Mouse (Mus musculus) embryonic facial prominence, embryonic 11.5 days (tissue): ENCODE data around the gene Polr3h. TPM values are rescaled to one million over a fixed set of nuclear protein-coding genes. Genes with fewer than 3 reads are reported as not detected.

Experiments used
- ATAC-seq: fragments of 200-750 bp; cut with Nextera tagmentation; replicated peaks from 2 replicates; pipeline ENCODE4 v1.8.0; 2017; ENCODE audit warnings: low read depth; ENCODE audit not compliant: insufficient number of reproducible peaks, low FRiP score, low TSS enrichment
- DNase-seq: peaks from one replicate; pipeline ENCODE4 v3.0.0-alpha.2; 2015; ENCODE audit warnings: low spot score
- H3K27ac ChIP-seq: fragments of 300-500 bp; sonication (generic); replicated peaks from 2 replicates; pipeline ENCODE4 v1.5.1; 2014; ENCODE audit warnings: mild to moderate bottlenecking, low read depth, low read length, control low read depth
- H3K27me3 ChIP-seq: fragments of 300-500 bp; sonication (generic); 2 replicates; pipeline ENCODE4 v1.6.1; 2014; ENCODE audit warnings: mild to moderate bottlenecking, low read length, moderate library complexity, mixed read lengths; ENCODE audit not compliant: control insufficient read depth, insufficient read depth
- H3K36me3 ChIP-seq: fragments of 300-500 bp; sonication (generic); replicated peaks from 2 replicates; pipeline ENCODE4 v1.6.1; 2014; ENCODE audit warnings: low read depth, mild to moderate bottlenecking, low read length, moderate library complexity, mixed read lengths; ENCODE audit not compliant: control insufficient read depth, insufficient read depth
- H3K4me1 ChIP-seq: fragments of 300-500 bp; sonication (generic); 2 replicates; pipeline ENCODE4 v1.6.1; 2014; ENCODE audit warnings: low read length, mixed read lengths; ENCODE audit not compliant: control insufficient read depth, insufficient read depth
- H3K4me2 ChIP-seq: fragments of 300-500 bp; sonication (generic); 2 replicates; pipeline ENCODE4 v1.6.1; 2014; ENCODE audit warnings: low read depth, mild to moderate bottlenecking, control low read depth, low read length, moderate library complexity
- H3K4me3 ChIP-seq: fragments of 300-500 bp; sonication (generic); 2 replicates; pipeline ENCODE4 v1.5.1; 2014; ENCODE audit warnings: low read depth, low read length, control low read depth
- H3K9ac ChIP-seq: fragments of 300-500 bp; sonication (generic); replicated peaks from 2 replicates; pipeline ENCODE4 v1.6.1; 2014; ENCODE audit warnings: mild to moderate bottlenecking, control low read depth, low read length
- H3K9me3 ChIP-seq: fragments of 300-500 bp; sonication (generic); replicated peaks from 2 replicates; pipeline ENCODE4 v1.6.1; 2016; ENCODE audit warnings: mild to moderate bottlenecking, low read length, inconsistent platforms, mixed read lengths; ENCODE audit not compliant: control insufficient read depth
- WGBS: fragments of 180-500 bp; shearing (Covaris S2); extraction: QIAGEN DNeasy Blood & Tissue Kit; methylation state at CpG from one replicate; pipeline ENCODE4 v1.1.7; 2014; 5-methylcytosine and 5-hydroxymethylcytosine counted together
- polyA plus RNA-seq: library from polyadenylated mRNA; unstranded; fragments of >200 nt; fragmentation: Nextera tagmentation; extraction: Ambion mirVana; gene quantifications from 2 replicates; pipeline ENCODE4 v1.2.1, GENCODE M21; 2014

The Polr3h gene
- polyA plus RNA-seq, 1 experiment from 2014 or later, result 60.3 TPM

GRCm38 (mm10) chr15:81889175-81889574 is 36.9 kb downstream of the Polr3h start:
- no peak overlapping the region for H3K27ac ChIP-seq
- no peaks in the 10 kb centered on the region for H3K9me3 ChIP-seq
- ATAC-seq, result no peak
- no peaks in the 10 kb centered on the region for H3K27me3 ChIP-seq
- H3K9ac ChIP-seq, result no peak overlapping the region
- H3K4me3 ChIP-seq, result no peak overlapping the region
- WGBS, result 92% methylated on average over 7 of the region's 7 CpGs
- no peaks in the 10 kb centered on the region for H3K4me1 ChIP-seq
- H3K36me3 ChIP-seq, result peaks cover 2% of the 10 kb centered on the region
- no peak overlapping the region for H3K4me2 ChIP-seq
- DNase-seq, result no peak

GRCm38 (mm10) chr15:81886795-81887550 is 39.1 kb downstream of the Polr3h start:
- no peak for DNase-seq
- 88% methylated on average over 6 of the region's 6 CpGs for WGBS
- ATAC-seq, result no peak

GRCm38 (mm10) chr15:81885418-81885934 is 40.6 kb downstream of the Polr3h start:
- Histone ChIP-seq H3K27me3 (no peaks in the 10 kb centered on the region), H3K9me3 (no peaks in the 10 kb centered on the region), H3K4me3 (no peak overlapping the region), H3K4me2 (no peak overlapping the region), H3K4me1 (no peaks in the 10 kb centered on the region), H3K27ac (no peak overlapping the region), H3K36me3 (peaks cover 2% of the 10 kb centered on the region), H3K9ac (no peak overlapping the region)
- 73% methylated on average over 3 of the region's 3 CpGs for WGBS
- no peak for ATAC-seq
- DNase-seq, result no peak

More at GRCm38 (mm10) chr15:81886795-81887550, 39.1 kb downstream of the Polr3h start:
- H3K36me3 ChIP-seq, result peaks cover 2% of the 10 kb centered on the region
- H3K4me3 ChIP-seq, result no peak overlapping the region
- H3K9me3 ChIP-seq, result no peaks in the 10 kb centered on the region
- H3K4me2 ChIP-seq, result no peak overlapping the region
- no peaks in the 10 kb centered on the region for H3K27me3 ChIP-seq
- no peak overlapping the region for H3K27ac ChIP-seq
- no peak overlapping the region for H3K9ac ChIP-seq
- H3K4me1 ChIP-seq, result no peaks in the 10 kb centered on the region

- Histone ChIP-seq H3K4me1 (no peaks in the 10 kb centered on the region), H3K27ac (no peak overlapping the region), H3K4me2 (no peak overlapping the region), H3K4me3 (no peak overlapping the region), H3K36me3 (no peaks in the 10 kb centered on the region), H3K9me3 (no peaks in the 10 kb centered on the region), H3K27me3 (no peaks in the 10 kb centered on the region), H3K9ac (no peak overlapping the region)
- ATAC-seq (no peak), DNase-seq (no peak)
- WGBS, result 93% methylated on average over 3 of the region's 3 CpGs
Measured at GRCm38 (mm10) chr15:81882348-81882747, 43.7 kb downstream of the Polr3h start.

GRCm38 (mm10) chr15:81879531-81880401 is 46.3 kb downstream of the Polr3h start:
- Histone ChIP-seq H3K9ac (no peak overlapping the region), H3K36me3 (no peaks in the 10 kb centered on the region), H3K9me3 (no peaks in the 10 kb centered on the region), H3K27me3 (no peaks in the 10 kb centered on the region), H3K4me2 (no peak overlapping the region), H3K4me1 (no peaks in the 10 kb centered on the region), H3K4me3 (no peak overlapping the region), H3K27ac (no peak overlapping the region)
- no peak for ATAC-seq
- 73% methylated on average over 5 of the region's 5 CpGs for WGBS
- DNase-seq, result no peak

GRCm38 (mm10) chr15:81872262-81873136 is 53.5 kb downstream of the Polr3h start, which contains the start of gene Aco2:
Aco2 (plus strand) TSS chr15:81872309.
- Histone ChIP-seq H3K4me3 (peak within 1 kb of the TSS; percentile 75), H3K4me1 (0 out of 2 replicates have a peak, but pooled peaks cover 2% of the 10 kb centered on the region), H3K9me3 (no peaks in the 10 kb centered on the region), H3K36me3 (peaks cover 13% of the 10 kb centered on the region), H3K4me2 (peak within 1 kb of the TSS; percentile 80), H3K27me3 (no peaks in the 10 kb centered on the region), H3K27ac (peak within 1 kb of the TSS; percentile 84), H3K9ac (peak within 1 kb of the TSS; percentile 72)
- WGBS, result under 1% methylated on average over 53 of the region's 53 CpGs
- DNase-seq, result peak; percentile 100
- peak; percentile 74 for ATAC-seq

- under 1% methylated on average over 30 of the region's 30 CpGs for WGBS
- ATAC-seq, result peak; percentile 73; the same call in 1 of the 2 replicates
- peak within 1 kb of the TSS; percentile 72 for H3K9ac ChIP-seq
- peaks cover 13% of the 10 kb centered on the region for H3K36me3 ChIP-seq
- no peaks in the 10 kb centered on the region for H3K9me3 ChIP-seq
- peak within 1 kb of the TSS; percentile 84 for H3K27ac ChIP-seq
- H3K4me1 ChIP-seq, result 0 out of 2 replicates have a peak, but pooled peaks cover 2% of the 10 kb centered on the region
- H3K4me3 ChIP-seq, result peak within 1 kb of the TSS; percentile 75
- H3K4me2 ChIP-seq, result peak within 1 kb of the TSS; percentile 80
- no peaks in the 10 kb centered on the region for H3K27me3 ChIP-seq
- peak; percentile 98 for DNase-seq
Measured at GRCm38 (mm10) chr15:81871604-81872261, 54.3 kb downstream of the Polr3h start, which contains the start of gene Phf5a. Phf5a (minus strand) TSS chr15:81871911.
